Mouse (Mus musculus) stomach, embryonic 14.5 days (tissue): Measurements from ENCODE around the gene Ammecr1. TPM values are rescaled to one million over a fixed set of nuclear protein-coding genes. Genes with fewer than 3 reads are reported as not detected.
A peak's percentile ranks its signal among the peaks of the same experiment; 100 is the strongest.

Experiments
- ATAC-seq: fragments of 200-750 bp; cut with Nextera tagmentation; 2 replicates; pipeline ENCODE4 v1.8.0; 2017; ENCODE audit warnings: low read depth, moderate TSS enrichment; ENCODE audit not compliant: insufficient number of reproducible peaks, insufficient read depth, low FRiP score
- H3K27ac ChIP-seq: fragments of 300-500 bp; sonication (generic); 2 replicates; pipeline ENCODE4 v1.5.1; 2014; ENCODE audit warnings: mild to moderate bottlenecking, low read length, moderate library complexity, mixed read lengths
- H3K27me3 ChIP-seq: fragments of 300-500 bp; sonication (generic); 2 replicates; pipeline ENCODE4 v1.6.1; 2014; ENCODE audit warnings: low read length, control low read depth, mixed read lengths; ENCODE audit not compliant: control insufficient read depth, insufficient read depth
- H3K36me3 ChIP-seq: fragments of 300-500 bp; sonication (generic); 2 replicates; pipeline ENCODE4 v1.6.1; 2014; ENCODE audit warnings: mild to moderate bottlenecking, control low read depth, low read length, moderate library complexity, mixed read lengths; ENCODE audit not compliant: control insufficient read depth, insufficient read depth
- H3K4me1 ChIP-seq: fragments of 300-500 bp; sonication (generic); 2 replicates; pipeline ENCODE4 v1.6.1; 2014; ENCODE audit warnings: low read length, control low read depth, mixed read lengths; ENCODE audit not compliant: control insufficient read depth, insufficient read depth
- H3K4me2 ChIP-seq: fragments of 300-500 bp; sonication (generic); replicated peaks from 2 replicates; pipeline ENCODE4 v1.6.1; 2014; ENCODE audit warnings: low read depth, low read length, control low read depth
- H3K4me3 ChIP-seq: fragments of 300-500 bp; sonication (generic); 2 replicates; pipeline ENCODE4 v1.5.1; 2014; ENCODE audit warnings: low read depth, low read length, control low read depth
- H3K9ac ChIP-seq: fragments of 300-500 bp; sonication (generic); replicated peaks from 2 replicates; pipeline ENCODE4 v1.6.1; 2014; ENCODE audit warnings: low read depth, mild to moderate bottlenecking, control low read depth, low read length, moderate library complexity, mixed read lengths
- H3K9me3 ChIP-seq: fragments of 300-500 bp; sonication (generic); 2 replicates; pipeline ENCODE4 v1.6.1; 2016; ENCODE audit warnings: low read depth, low read length, control low read depth; ENCODE audit not compliant: control insufficient read depth
- WGBS: fragments of 180-500 bp; shearing (Covaris S2); extraction: QIAGEN DNeasy Blood & Tissue Kit; methylation state at CpG from one replicate; pipeline ENCODE4 v1.1.7; 2014; 5-methylcytosine and 5-hydroxymethylcytosine counted together
- polyA plus RNA-seq: library from polyadenylated mRNA; unstranded; fragments of >200 nt; fragmentation: Nextera tagmentation; extraction: Ambion mirVana; gene quantifications from 2 replicates; pipeline ENCODE4 v1.2.1, GENCODE M21; 2014

The Ammecr1 gene
- 13.3 and 15.2 TPM in 2 replicates for polyA plus RNA-seq

DNA sequence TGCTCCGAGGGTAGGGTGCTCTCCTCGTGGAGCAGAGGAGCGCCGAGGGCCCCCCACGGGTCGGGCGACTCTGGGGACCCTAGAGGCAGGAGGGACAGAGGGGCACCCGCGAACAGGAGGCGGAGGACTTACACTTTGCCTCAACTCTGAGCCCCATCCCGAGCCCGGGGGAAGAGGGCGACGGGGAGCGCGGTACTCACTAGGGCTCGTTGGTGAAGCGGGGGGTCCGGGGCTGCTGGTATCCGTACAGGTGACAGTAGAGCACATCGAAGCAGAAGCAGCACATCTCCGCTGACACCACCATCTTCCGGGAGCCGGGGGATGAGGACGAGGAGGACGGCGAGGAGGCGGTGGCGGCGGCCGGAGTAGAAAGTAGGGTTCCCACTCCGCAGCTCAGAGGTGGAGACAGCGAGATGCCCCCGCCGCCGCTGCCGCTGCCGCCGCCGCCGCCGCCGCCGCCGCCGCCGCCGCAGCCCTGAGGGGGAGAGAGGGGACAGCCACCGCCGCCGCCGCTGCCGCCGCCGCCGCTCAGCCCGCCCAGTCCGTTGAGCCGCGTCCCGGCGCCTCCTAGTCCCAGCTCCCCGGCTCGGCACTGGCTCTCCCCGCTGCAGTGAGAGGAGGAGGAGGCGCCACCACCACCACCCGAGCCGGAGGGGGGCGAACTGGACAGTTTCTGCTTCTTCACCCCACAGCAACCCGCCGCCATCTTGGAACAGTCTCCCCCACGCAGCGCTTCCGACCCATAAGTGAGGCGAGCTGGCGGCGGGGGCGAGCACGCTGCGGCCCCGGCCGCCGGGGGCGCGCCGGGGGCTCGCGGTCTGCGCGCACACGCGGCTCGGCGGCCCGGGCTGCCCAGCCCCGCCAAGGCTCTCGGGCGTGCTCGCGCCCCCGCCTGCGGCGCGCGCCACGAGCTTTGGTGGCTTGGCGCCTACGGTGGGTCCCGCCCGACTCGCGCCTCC is at the start of gene Ammecr1:
Ammecr1 (minus strand) TSS at position 721 of the 959 bp plus-strand sequence.
- peak within 1 kb of the TSS; percentile 78; the same call in 1 of the 2 replicates for H3K27ac ChIP-seq
- peak within 1 kb of the TSS; percentile 64 for H3K9ac ChIP-seq
- H3K27me3 ChIP-seq: no peaks in the 10 kb centered on the region
- H3K36me3 ChIP-seq: no peaks in the 10 kb centered on the region
- no peaks in the 10 kb centered on the region for H3K9me3 ChIP-seq
- peak; percentile 94 for ATAC-seq
- WGBS: 12% methylated on average over 61 of the region's 112 CpGs
- no peaks in the 10 kb centered on the region for H3K4me1 ChIP-seq
- H3K4me3 ChIP-seq: peak within 1 kb of the TSS; percentile 63
- peak within 1 kb of the TSS; percentile 46 for H3K4me2 ChIP-seq

GRCm38 (mm10) chrX:143014118-143014517 is 47.6 kb upstream of the Ammecr1 start:
- no peaks in the 10 kb centered on the region for H3K27me3 ChIP-seq
- H3K36me3 ChIP-seq: no peaks in the 10 kb centered on the region
- H3K4me1 ChIP-seq: no peaks in the 10 kb centered on the region
- no peaks in the 10 kb centered on the region for H3K9me3 ChIP-seq
- H3K4me3 ChIP-seq: no peak overlapping the region
- no peak for ATAC-seq
- WGBS: 64% methylated on average over 3 of the region's 3 CpGs
- H3K4me2 ChIP-seq: no peak overlapping the region
- H3K27ac ChIP-seq: no peak overlapping the region
- no peak overlapping the region for H3K9ac ChIP-seq

GRCm38 (mm10) chrX:143012334-143012733 is 45.8 kb upstream of the Ammecr1 start:
- no peak for ATAC-seq
- H3K4me3 ChIP-seq: no peak overlapping the region
- WGBS: 80% methylated on average over 3 of the region's 3 CpGs
- H3K4me1 ChIP-seq: no peaks in the 10 kb centered on the region
- H3K9me3 ChIP-seq: no peaks in the 10 kb centered on the region
- no peak overlapping the region for H3K27ac ChIP-seq
- H3K9ac ChIP-seq: no peak overlapping the region
- H3K36me3 ChIP-seq: no peaks in the 10 kb centered on the region
- H3K27me3 ChIP-seq: no peaks in the 10 kb centered on the region
- no peak overlapping the region for H3K4me2 ChIP-seq

GRCm38 (mm10) chrX:143011865-143012264 is 45.3 kb upstream of the Ammecr1 start:
- Histone ChIP-seq H3K4me2 (no peak overlapping the region), H3K4me1 (no peaks in the 10 kb centered on the region), H3K27ac (no peak overlapping the region), H3K27me3 (no peaks in the 10 kb centered on the region), H3K9me3 (no peaks in the 10 kb centered on the region), H3K9ac (no peak overlapping the region), H3K36me3 (no peaks in the 10 kb centered on the region), H3K4me3 (no peak overlapping the region)
- 77% methylated on average over 4 of the region's 4 CpGs for WGBS
- ATAC-seq: no peak; the same call in 1 of the 2 replicates

DNA sequence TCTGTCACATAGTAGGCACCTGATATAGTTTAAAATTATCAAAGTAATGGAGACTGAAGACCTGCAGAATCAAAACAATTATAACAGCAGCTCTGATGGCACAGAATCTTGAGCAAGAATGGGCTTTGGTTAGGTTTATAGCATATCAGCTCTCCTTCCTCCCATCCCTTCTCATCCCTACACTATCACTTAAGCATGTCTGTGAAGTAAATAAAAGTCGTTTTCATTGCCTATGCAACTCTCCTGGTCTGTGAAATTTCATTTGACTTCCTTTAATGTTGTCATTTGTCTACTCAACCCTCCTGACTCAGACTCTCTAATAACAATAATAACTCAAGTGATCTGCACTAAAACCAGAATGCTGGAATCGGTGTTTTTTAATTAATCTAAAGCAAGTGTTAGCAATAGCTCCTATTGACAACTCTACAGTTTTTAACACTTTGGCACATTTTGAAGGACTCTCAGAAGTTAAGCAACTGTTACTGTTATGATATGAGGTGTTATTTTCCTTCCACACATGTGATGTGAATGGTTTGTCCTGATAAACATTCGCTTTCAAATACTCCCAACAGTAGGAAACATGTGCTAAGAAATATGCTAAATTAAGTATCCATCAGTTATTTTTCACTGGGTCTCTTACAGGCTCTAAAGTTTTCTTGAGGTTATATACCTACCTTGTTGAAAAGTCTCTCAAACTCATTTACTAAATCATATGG is 37.8 kb upstream of the Ammecr1 start:
- no peak for ATAC-seq
- WGBS: 70% methylated on average over 3 of the region's 3 CpGs

GRCm38 (mm10) chrX:142997214-142997613 is 30.7 kb upstream of the Ammecr1 start:
- no peaks in the 10 kb centered on the region for H3K27me3 ChIP-seq
- WGBS: 64% methylated on average over 1 of the region's 1 CpGs
- no peaks in the 10 kb centered on the region for H3K9me3 ChIP-seq
- ATAC-seq: no peak
- H3K36me3 ChIP-seq: no peaks in the 10 kb centered on the region
- no peak overlapping the region for H3K4me2 ChIP-seq
- no peak overlapping the region for H3K4me3 ChIP-seq
- H3K27ac ChIP-seq: no peak overlapping the region
- no peak overlapping the region for H3K9ac ChIP-seq
- no peaks in the 10 kb centered on the region for H3K4me1 ChIP-seq

More for the DNA sequence above, 37.8 kb upstream of the Ammecr1 start:
- no peaks in the 10 kb centered on the region for H3K27me3 ChIP-seq
- no peaks in the 10 kb centered on the region for H3K36me3 ChIP-seq
- H3K27ac ChIP-seq: no peak overlapping the region
- H3K4me1 ChIP-seq: no peaks in the 10 kb centered on the region
- H3K4me3 ChIP-seq: no peak overlapping the region
- no peak overlapping the region for H3K9ac ChIP-seq
- H3K9me3 ChIP-seq: no peaks in the 10 kb centered on the region
- H3K4me2 ChIP-seq: no peak overlapping the region

- Histone ChIP-seq H3K36me3 (no peaks in the 10 kb centered on the region), H3K9ac (no peak overlapping the region), H3K4me3 (no peak overlapping the region), H3K27me3 (no peaks in the 10 kb centered on the region), H3K9me3 (no peaks in the 10 kb centered on the region), H3K4me2 (no peak overlapping the region), H3K4me1 (no peaks in the 10 kb centered on the region), H3K27ac (no peak overlapping the region)
- 54% methylated on average over 2 of the region's 2 CpGs for WGBS
- ATAC-seq: no peak
These were observed 28.0 kb upstream of the Ammecr1 start for GRCm38 (mm10) chrX:142994514-142994913.

DNA sequence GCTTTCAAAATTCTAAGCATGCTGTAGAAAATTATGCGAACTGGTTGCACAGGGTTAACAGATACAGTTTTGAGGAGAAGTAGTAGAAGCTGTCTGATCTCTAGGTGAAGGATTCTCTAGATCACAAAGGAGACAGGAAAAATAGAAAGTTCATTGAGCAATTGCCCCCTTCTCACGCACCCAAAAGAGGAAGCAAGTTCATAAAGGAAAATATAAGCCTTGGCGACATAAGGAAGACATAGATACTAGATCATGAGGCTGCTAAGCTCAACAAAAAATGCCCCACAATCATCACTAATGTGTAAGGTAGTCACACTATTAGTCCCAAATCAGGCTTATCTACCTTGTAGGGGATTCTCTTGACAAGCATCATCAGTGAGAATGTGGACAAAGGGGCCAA is 17.6 kb upstream of the Ammecr1 start:
- WGBS: 84% methylated on average over 3 of the region's 3 CpGs

More for the DNA sequence above, 17.6 kb upstream of the Ammecr1 start:
- no peaks in the 10 kb centered on the region for H3K4me1 ChIP-seq
- H3K4me2 ChIP-seq: no peak overlapping the region
- no peak for ATAC-seq
- H3K9ac ChIP-seq: no peak overlapping the region
- no peak overlapping the region for H3K4me3 ChIP-seq
- H3K9me3 ChIP-seq: no peaks in the 10 kb centered on the region
- 0 out of 2 replicates have a peak, but pooled peaks cover 2% of the 10 kb centered on the region for H3K27me3 ChIP-seq
- H3K27ac ChIP-seq: no peak overlapping the region
- no peaks in the 10 kb centered on the region for H3K36me3 ChIP-seq
